Mouse (Mus musculus): ENCODE measurements around the gene Stk11ip. TPM values are rescaled to one million over a fixed set of nuclear protein-coding genes. Genes with fewer than 3 reads are reported as not detected.

The Stk11ip gene
- total RNA-seq, 1 experiment from 2014 or later: 35.4 TPM

- DNase-seq: no peak
Measured at GRCm38 (mm10) chr1:75570403-75570802, 49.1 kb downstream of the Stk11ip start.

- no peak for DNase-seq
Measured at GRCm38 (mm10) chr1:75572776-75573175, 51.4 kb downstream of the Stk11ip start.

- no peak for DNase-seq
Measured at GRCm38 (mm10) chr1:75573715-75574114, 52.4 kb downstream of the Stk11ip start.

GRCm38 (mm10) chr1:75574476-75575310 is 53.4 kb downstream of the Stk11ip start:
- no peak for DNase-seq

- DNase-seq: no peak
Measured at GRCm38 (mm10) chr1:75581936-75582624, 60.8 kb downstream of the Stk11ip start.

- DNase-seq: no peak
Measured at GRCm38 (mm10) chr1:75582625-75582956, 61.3 kb downstream of the Stk11ip start.

- no peak for DNase-seq
Measured at GRCm38 (mm10) chr1:75583034-75583433, 61.7 kb downstream of the Stk11ip start.

- DNase-seq: no peak
Measured at GRCm38 (mm10) chr1:75586791-75587190, 65.5 kb downstream of the Stk11ip start.

Other genes with a start within 250 kb of the Stk11ip start
- gene Resp18, start 243.1 kb upstream of the Stk11ip start, total RNA-seq (2021): 101 and 123 TPM in 2 replicates
- 91.1 and 117 TPM in 2 replicates for gene Dnpep, start 203.5 kb upstream of the Stk11ip start, total RNA-seq (2021)
- 9.3 and 14.1 TPM in 2 replicates for gene Des, start 161.2 kb upstream of the Stk11ip start, total RNA-seq (2021)
- gene Speg, start 146.2 kb upstream of the Stk11ip start, total RNA-seq (2021): 15.8 and 18.1 TPM in 2 replicates
- gene Gmppa, start 85.6 kb upstream of the Stk11ip start, total RNA-seq (2021): 78.5 and 82.3 TPM in 2 replicates
- 4.8 and 6.9 TPM in 2 replicates for gene Asic4, start 71.1 kb upstream of the Stk11ip start, total RNA-seq (2021)
- 46.9 and 50.1 TPM in 2 replicates for gene Chpf, start 42.2 kb upstream of the Stk11ip start, total RNA-seq (2021)
- 2.8 and 4.1 TPM in 2 replicates for gene Tmem198, start 42.0 kb upstream of the Stk11ip start, total RNA-seq (2021)
- 83.1 and 107 TPM in 2 replicates for gene Obsl1, start 15.1 kb upstream of the Stk11ip start, total RNA-seq (2021)
- gene Inha, start 14.5 kb upstream of the Stk11ip start, total RNA-seq (2021): 42.4 and 44.1 TPM in 2 replicates
- 139 and 184 TPM in 2 replicates for gene Slc4a3, start 24.7 kb downstream of the Stk11ip start, total RNA-seq (2021)